Mouse (Mus musculus): ENCODE results near the gene Abhd16b. TPM values are rescaled to one million over a fixed set of nuclear protein-coding genes. Genes with fewer than 3 reads are reported as not detected.
A peak's percentile ranks its signal among the peaks of the same experiment; 100 is the strongest.
"Not testable (repeated sequence)": the region's sequence is repeated elsewhere in the genome, so short reads cannot be mapped to it uniquely, and the experiment has no call there.

Gene Abhd16b
- polyA plus RNA-seq, 1 experiment from 2014 or later, result 0.11 TPM

- Histone ChIP-seq H3K27ac (no peak overlapping the region), H3K9me3 (no peaks in the 10 kb centered on the region), H3K4me3 (no peak overlapping the region), H3K27me3 (ENCODE audit: insufficient read depth, poor library complexity, severe bottlenecking) (no peaks in the 10 kb centered on the region), H3K36me3 (peaks cover 3% of the 10 kb centered on the region), H3K4me1 (peaks cover 22% of the 10 kb centered on the region)
- WGBS, result 77% methylated on average over 26 of the region's 26 CpGs
- no peak for DNase-seq (ENCODE audit: low spot score)
Observed at GRCm38 (mm10) chr2:181494266-181494945, 1.4 kb downstream of the Abhd16b start.

DNA sequence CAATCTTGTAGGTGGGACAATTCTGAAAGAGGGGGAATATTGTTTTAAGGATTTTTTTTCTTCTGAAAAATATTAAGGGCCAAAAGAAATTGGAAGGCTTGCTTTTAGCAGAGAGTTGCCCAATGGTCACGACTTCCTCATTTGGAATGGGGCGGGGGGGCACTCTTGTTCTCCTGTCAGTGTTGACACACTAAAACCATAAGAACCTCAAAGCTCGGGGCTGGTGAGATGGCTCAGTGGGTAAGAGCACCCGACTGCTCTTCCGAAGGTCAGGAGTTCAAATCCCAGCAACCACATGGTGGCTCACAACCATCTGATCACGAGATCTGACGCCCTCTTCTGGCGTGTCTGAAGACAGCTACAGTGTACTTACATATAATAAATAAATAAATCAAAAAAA is 2.8 kb downstream of the Abhd16b start:
- 59% methylated on average over 8 of the region's 8 CpGs for WGBS
- not testable (repeated sequence) for H3K27ac ChIP-seq

DNA sequence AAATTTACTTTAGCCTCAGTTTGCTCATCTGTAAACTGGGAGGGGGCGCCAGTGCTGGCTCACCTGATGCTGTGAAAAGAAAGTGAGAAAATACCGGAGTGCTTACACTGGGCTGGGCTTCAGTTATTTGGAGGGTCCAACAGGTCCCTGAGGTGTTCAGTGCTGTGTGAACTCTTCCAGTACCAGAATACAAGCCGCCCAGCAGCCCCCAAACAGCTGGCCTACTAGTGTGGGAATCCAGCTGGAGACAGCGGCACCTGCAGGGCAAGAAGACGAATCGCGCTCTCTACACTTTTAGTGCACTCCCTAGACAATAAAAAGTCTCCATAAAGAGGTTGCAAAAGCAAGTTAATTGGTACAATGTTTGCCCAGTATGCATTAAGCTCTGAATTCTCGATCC is 3.3 kb downstream of the Abhd16b start:
- Histone ChIP-seq H3K27me3 (ENCODE audit: insufficient read depth, poor library complexity, severe bottlenecking) (no peaks in the 10 kb centered on the region), H3K27ac (peak overlapping the region; percentile 93), H3K4me1 (peaks cover 22% of the 10 kb centered on the region), H3K4me3 (peak overlapping the region; percentile 94), H3K9me3 (no peaks in the 10 kb centered on the region), H3K36me3 (peaks cover 18% of the 10 kb centered on the region)
- DNase-seq (ENCODE audit: low spot score), result peak; percentile 90
- WGBS, result 13% methylated on average over 8 of the region's 8 CpGs

More for the DNA sequence above, 2.8 kb downstream of the Abhd16b start:
- peaks cover 22% of the 10 kb centered on the region for H3K4me1 ChIP-seq
- DNase-seq (ENCODE audit: low spot score); H3K4me3 ChIP-seq; H3K27me3 ChIP-seq (ENCODE audit: insufficient read depth, poor library complexity, severe bottlenecking); H3K9me3 ChIP-seq: not testable (repeated sequence)
- peaks cover 14% of the 10 kb centered on the region for H3K36me3 ChIP-seq

- H3K9me3 ChIP-seq, result no peaks in the 10 kb centered on the region
Observed at GRCm38 (mm10) chr2:181496831-181497547, 4.0 kb downstream of the Abhd16b start, which contains the start of gene Tpd52l2. TSS of gene Tpd52l2 (plus strand) at chr2:181497142.

DNA sequence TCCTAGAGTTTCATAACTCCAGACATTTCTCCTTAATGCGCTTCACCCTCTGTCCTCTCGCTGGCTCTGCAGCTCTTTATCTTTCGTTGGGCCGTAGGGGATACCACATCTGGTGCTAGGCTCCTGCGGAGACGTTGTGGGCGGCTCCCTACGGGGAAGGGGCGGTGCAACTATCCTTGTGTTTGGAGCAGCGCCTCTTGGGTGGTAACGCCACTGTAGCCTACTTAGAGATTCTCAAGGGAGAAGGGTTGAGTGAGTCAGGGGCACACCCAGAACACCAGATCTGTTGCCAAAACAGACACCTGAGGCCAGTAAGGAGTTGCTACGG is 4.5 kb downstream of the Abhd16b start:
- H3K27me3 ChIP-seq (ENCODE audit: insufficient read depth, poor library complexity, severe bottlenecking), result no peaks in the 10 kb centered on the region
- H3K4me1 ChIP-seq, result peaks cover 22% of the 10 kb centered on the region
- 0% methylated on average over 12 of the region's 12 CpGs for WGBS
- H3K9me3 ChIP-seq, result no peaks in the 10 kb centered on the region
- H3K4me3 ChIP-seq, result peak overlapping the region; percentile 94
- peak; percentile 92 for DNase-seq (ENCODE audit: low spot score)
- peaks cover 31% of the 10 kb centered on the region for H3K36me3 ChIP-seq
- H3K27ac ChIP-seq, result peak overlapping the region; percentile 93

More at GRCm38 (mm10) chr2:181496831-181497547, 4.0 kb downstream of the Abhd16b start, which contains the start of gene Tpd52l2:
- peak; percentile 98 for DNase-seq (ENCODE audit: low spot score)
- under 1% methylated on average over 46 of the region's 46 CpGs for WGBS
- Histone ChIP-seq H3K27me3 (ENCODE audit: insufficient read depth, poor library complexity, severe bottlenecking) (no peaks in the 10 kb centered on the region), H3K4me3 (peak within 1 kb of the TSS; percentile 94), H3K36me3 (peaks cover 26% of the 10 kb centered on the region), H3K27ac (peak within 1 kb of the TSS; percentile 93), H3K4me1 (peaks cover 22% of the 10 kb centered on the region)

DNA sequence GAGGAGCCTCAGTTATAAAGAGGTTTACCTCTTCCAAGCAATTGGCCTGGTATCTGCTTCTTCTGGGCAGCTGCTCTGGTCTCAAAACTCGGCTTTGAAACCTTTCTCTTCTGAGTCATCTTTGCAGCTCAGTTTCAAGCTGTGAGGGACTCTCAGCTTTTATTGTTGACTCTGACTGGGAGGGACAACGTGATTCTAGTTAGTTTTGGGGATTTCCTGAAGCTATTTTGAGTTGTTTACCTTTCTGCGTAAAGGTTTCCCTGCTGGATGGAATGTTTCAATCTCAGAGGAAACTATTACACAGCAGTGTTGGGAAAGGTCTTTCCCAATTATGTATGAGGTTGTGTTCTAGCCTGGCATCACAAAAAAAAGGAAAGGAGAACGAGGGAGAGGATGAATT is 5.6 kb downstream of the Abhd16b start:
- Histone ChIP-seq H3K4me1 (peaks cover 18% of the 10 kb centered on the region), H3K36me3 (peaks cover 42% of the 10 kb centered on the region), H3K4me3 (no peak overlapping the region), H3K27me3 (ENCODE audit: insufficient read depth, poor library complexity, severe bottlenecking) (no peaks in the 10 kb centered on the region), H3K9me3 (no peaks in the 10 kb centered on the region), H3K27ac (no peak overlapping the region)
- no peak for DNase-seq (ENCODE audit: low spot score)
- 74% methylated on average over 4 of the region's 4 CpGs for WGBS

GRCm38 (mm10) chr2:181509191-181509590 is 16.2 kb downstream of the Abhd16b start:
- no peaks in the 10 kb centered on the region for H3K9me3 ChIP-seq
- H3K4me1 ChIP-seq, result peaks cover 10% of the 10 kb centered on the region; the same call in 1 of the 2 replicates
- 87% methylated on average over 2 of the region's 2 CpGs for WGBS
- no peak overlapping the region for H3K27ac ChIP-seq
- H3K4me3 ChIP-seq, result no peak overlapping the region
- no peaks in the 10 kb centered on the region for H3K27me3 ChIP-seq (ENCODE audit: insufficient read depth, poor library complexity, severe bottlenecking)
- peaks cover 95% of the 10 kb centered on the region for H3K36me3 ChIP-seq
- DNase-seq (ENCODE audit: low spot score), result no peak

GRCm38 (mm10) chr2:181511231-181511630 is 18.2 kb downstream of the Abhd16b start:
- H3K4me1 ChIP-seq, result peaks cover under 1% of the 10 kb centered on the region; the same call in 1 of the 2 replicates
- no peaks in the 10 kb centered on the region for H3K27me3 ChIP-seq (ENCODE audit: insufficient read depth, poor library complexity, severe bottlenecking)
- no peak overlapping the region for H3K4me3 ChIP-seq
- peaks cover 95% of the 10 kb centered on the region for H3K36me3 ChIP-seq
- H3K9me3 ChIP-seq, result no peaks in the 10 kb centered on the region
- no peak overlapping the region for H3K27ac ChIP-seq
- 96% methylated on average over 8 of the region's 8 CpGs for WGBS
- DNase-seq (ENCODE audit: low spot score), result no peak

DNA sequence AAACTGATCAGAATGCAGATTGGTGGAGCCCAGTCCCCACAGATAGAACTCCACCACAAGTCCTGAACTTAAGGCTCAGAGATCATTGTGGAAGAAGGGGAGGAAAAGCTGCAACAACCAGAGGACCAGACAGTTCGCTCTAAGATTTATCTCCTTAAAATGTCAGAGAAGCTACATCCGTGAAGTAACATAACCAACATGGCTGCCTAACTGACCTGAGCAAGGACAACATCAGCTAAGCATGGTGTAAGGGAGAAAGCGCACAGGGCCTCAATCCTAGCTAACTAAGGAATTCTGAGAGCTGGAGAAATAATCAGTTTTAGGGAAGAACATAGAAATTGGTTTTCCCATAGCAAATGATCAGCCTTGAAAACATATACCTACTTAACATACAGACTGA is 26.2 kb downstream of the Abhd16b start:
- no peaks in the 10 kb centered on the region for H3K27me3 ChIP-seq (ENCODE audit: insufficient read depth, poor library complexity, severe bottlenecking)
- no peaks in the 10 kb centered on the region for H3K9me3 ChIP-seq
- peaks cover 43% of the 10 kb centered on the region for H3K36me3 ChIP-seq
- peaks cover 29% of the 10 kb centered on the region for H3K4me1 ChIP-seq
- peak overlapping the region; percentile 96 for H3K27ac ChIP-seq
- H3K4me3 ChIP-seq, result peak overlapping the region; percentile 98
- 67% methylated on average over 3 of the region's 3 CpGs for WGBS
- DNase-seq (ENCODE audit: low spot score), result no peak

DNA sequence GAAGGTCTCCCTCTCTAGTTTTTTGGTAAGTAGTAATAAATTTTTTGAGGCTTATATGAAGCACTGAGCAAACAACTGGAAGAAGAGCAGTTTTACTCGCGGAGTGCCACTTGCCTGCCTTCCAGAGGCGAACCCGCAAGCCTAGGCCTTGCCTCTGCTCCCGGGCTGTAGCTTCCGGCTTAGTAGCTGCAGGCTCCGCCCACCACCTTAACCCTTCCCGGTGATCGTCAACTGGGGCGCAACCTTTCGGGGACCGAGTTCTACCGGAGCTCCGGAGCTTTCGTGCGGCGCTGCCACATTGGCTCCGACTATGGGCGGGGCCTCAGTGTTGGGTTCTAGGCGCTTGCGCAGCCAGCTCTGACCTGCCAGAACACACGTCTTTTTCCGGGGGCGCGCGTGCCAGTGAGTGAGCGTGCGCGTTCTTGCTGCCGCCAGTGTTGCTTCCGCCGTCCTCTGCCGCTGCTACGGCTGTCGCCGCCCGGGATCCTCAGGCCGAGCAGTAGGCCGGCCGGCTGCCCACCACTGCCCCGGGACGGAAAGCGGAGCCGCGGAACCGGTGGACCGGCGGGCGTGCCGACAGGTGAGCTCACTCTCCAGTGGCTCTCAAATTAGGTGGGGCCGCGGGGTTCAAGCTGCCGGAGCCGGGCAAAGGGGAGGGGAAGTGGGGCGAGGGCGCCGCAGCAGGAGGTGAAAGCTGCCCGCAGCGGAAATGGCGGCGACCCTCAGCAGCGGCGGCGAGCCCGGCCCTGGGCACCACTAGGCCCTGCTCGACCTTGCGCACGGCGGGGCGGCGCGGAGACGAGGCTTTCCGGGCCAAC is 27.3 kb downstream of the Abhd16b start, which contains the start of gene Dnajc5:
Dnajc5 (plus strand) TSS at position 368 of the 818 bp plus-strand sequence.
- peak; percentile 99 for DNase-seq (ENCODE audit: low spot score)
- under 1% methylated on average over 74 of the region's 74 CpGs for WGBS
- H3K36me3 ChIP-seq, result peaks cover 32% of the 10 kb centered on the region
- H3K9me3 ChIP-seq, result no peaks in the 10 kb centered on the region
- H3K27me3 ChIP-seq (ENCODE audit: insufficient read depth, poor library complexity, severe bottlenecking), result no peaks in the 10 kb centered on the region
- H3K4me3 ChIP-seq, result peak within 1 kb of the TSS; percentile 98
- H3K27ac ChIP-seq, result peak within 1 kb of the TSS; percentile 96
- peaks cover 29% of the 10 kb centered on the region for H3K4me1 ChIP-seq

- peak overlapping the region; percentile 96 for H3K27ac ChIP-seq
- H3K4me1 ChIP-seq, result peaks cover 29% of the 10 kb centered on the region
- H3K4me3 ChIP-seq, result peak overlapping the region; percentile 98
- no peaks in the 10 kb centered on the region for H3K9me3 ChIP-seq
- DNase-seq (ENCODE audit: low spot score), result no peak
- peaks cover 27% of the 10 kb centered on the region for H3K36me3 ChIP-seq
- under 1% methylated on average over 17 of the region's 17 CpGs for WGBS
- H3K27me3 ChIP-seq (ENCODE audit: insufficient read depth, poor library complexity, severe bottlenecking), result no peaks in the 10 kb centered on the region
Observed at GRCm38 (mm10) chr2:181520936-181521227, 27.9 kb downstream of the Abhd16b start.

DNA sequence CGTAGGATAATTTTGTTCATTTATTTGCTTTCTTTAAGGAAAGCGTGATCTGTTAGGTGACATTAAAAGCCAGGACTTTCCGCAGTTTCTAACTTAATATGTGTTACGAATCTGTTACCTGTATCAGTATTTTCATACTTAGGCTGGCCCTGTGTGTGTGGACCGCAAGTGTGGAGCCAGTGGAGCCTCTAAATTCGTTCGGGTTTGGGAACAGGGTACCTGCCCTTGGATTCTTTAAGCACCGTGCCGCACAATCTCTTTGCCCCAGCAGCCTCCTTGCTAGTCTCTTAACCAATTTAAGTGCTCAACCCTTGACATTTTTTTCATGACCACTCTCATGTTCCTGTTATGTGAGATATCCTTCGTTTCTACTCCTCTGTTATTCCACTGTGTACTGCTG is 28.5 kb downstream of the Abhd16b start:
- Histone ChIP-seq H3K27ac (no peak overlapping the region), H3K36me3 (peaks cover 22% of the 10 kb centered on the region), H3K4me3 (peak overlapping the region; percentile 98), H3K9me3 (no peaks in the 10 kb centered on the region), H3K4me1 (peaks cover 29% of the 10 kb centered on the region), H3K27me3 (ENCODE audit: insufficient read depth, poor library complexity, severe bottlenecking) (no peaks in the 10 kb centered on the region)
- DNase-seq (ENCODE audit: low spot score), result no peak
- WGBS, result 43% methylated on average over 10 of the region's 10 CpGs

DNA sequence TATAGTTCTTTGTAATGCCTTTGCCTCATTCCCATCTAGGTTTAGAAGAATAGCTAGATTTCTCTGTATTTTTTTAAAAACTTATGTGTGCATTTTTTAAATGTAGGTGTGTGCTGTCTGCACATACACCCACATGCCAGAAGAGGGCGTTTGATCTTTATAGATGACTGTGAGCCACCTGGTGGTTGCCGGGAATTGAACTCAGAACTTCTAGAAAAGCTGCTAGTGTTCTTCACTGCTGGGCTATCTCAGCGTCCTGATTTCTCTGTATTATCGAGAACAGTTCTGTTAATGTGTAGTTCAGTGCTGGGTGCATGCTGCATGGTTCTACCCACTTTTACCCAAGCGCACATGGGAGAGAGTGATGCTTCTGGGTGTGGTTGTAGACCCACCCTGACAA is 29.8 kb downstream of the Abhd16b start:
- H3K27ac ChIP-seq, result no peak overlapping the region
- DNase-seq (ENCODE audit: low spot score), result no peak
- H3K36me3 ChIP-seq, result peaks cover 15% of the 10 kb centered on the region
- H3K4me1 ChIP-seq, result peaks cover 29% of the 10 kb centered on the region
- H3K4me3 ChIP-seq, result no peak overlapping the region
- 64% methylated on average over 5 of the region's 5 CpGs for WGBS
- no peaks in the 10 kb centered on the region for H3K9me3 ChIP-seq
- no peaks in the 10 kb centered on the region for H3K27me3 ChIP-seq (ENCODE audit: insufficient read depth, poor library complexity, severe bottlenecking)

Measured in heart, embryonic 10.5 days (tissue).